Mouse (Mus musculus) forebrain, embryonic 16.5 days (tissue): Measurements from ENCODE around the gene Cd164. TPM values are rescaled to one million over a fixed set of nuclear protein-coding genes. Genes with fewer than 3 reads are reported as not detected.

Source experiments
- ATAC-seq: fragments of 200-750 bp; cut with Nextera tagmentation; 2 replicates; pipeline ENCODE4 v1.8.0; 2017; ENCODE audit warnings: mild to moderate bottlenecking, moderate library complexity
- H3K27ac ChIP-seq: fragments of 300-500 bp; sonication (generic); 2 replicates; pipeline ENCODE4 v1.5.1; 2014; ENCODE audit warnings: low read length, control low read depth
- H3K27me3 ChIP-seq: fragments of 300-500 bp; sonication (generic); replicated peaks from 2 replicates; pipeline ENCODE4 v1.6.1; 2014; ENCODE audit warnings: low read length; ENCODE audit not compliant: control insufficient read depth, insufficient read depth
- H3K36me3 ChIP-seq: fragments of 300-500 bp; sonication (generic); 2 replicates; pipeline ENCODE4 v1.6.1; 2014; ENCODE audit not compliant: control insufficient read depth, insufficient read depth
- H3K4me1 ChIP-seq: fragments of 300-500 bp; sonication (generic); replicated peaks from 2 replicates; pipeline ENCODE4 v1.6.1; 2014; ENCODE audit warnings: low read length; ENCODE audit not compliant: control insufficient read depth, insufficient read depth
- H3K4me2 ChIP-seq: fragments of 300-500 bp; sonication (generic); 2 replicates; pipeline ENCODE4 v1.6.1; 2014; ENCODE audit warnings: mild to moderate bottlenecking, low read length, control low read depth
- H3K4me3 ChIP-seq: fragments of 300-500 bp; sonication (generic); replicated peaks from 2 replicates; pipeline ENCODE4 v1.5.1; 2014; ENCODE audit warnings: mild to moderate bottlenecking, low read length, control low read depth
- H3K9ac ChIP-seq: fragments of 300-500 bp; sonication (generic); replicated peaks from 2 replicates; pipeline ENCODE4 v1.6.1; 2014; ENCODE audit warnings: low read depth, low read length, control low read depth
- H3K9me3 ChIP-seq: fragments of 300-500 bp; sonication (generic); 2 replicates; pipeline ENCODE4 v1.6.1; 2016; ENCODE audit warnings: low read length; ENCODE audit not compliant: control insufficient read depth
- WGBS: fragments of 180-500 bp; shearing (Covaris S2); extraction: QIAGEN DNeasy Blood & Tissue Kit; methylation state at CpG from one replicate; pipeline ENCODE4 v1.1.7; 2014; 5-methylcytosine and 5-hydroxymethylcytosine counted together
- polyA plus RNA-seq: library from polyadenylated mRNA; unstranded; fragments of >200 nt; fragmentation: Nextera tagmentation; extraction: Ambion mirVana; gene quantifications from 2 replicates; pipeline ENCODE4 v1.2.1, GENCODE M21; 2015

Gene Cd164
- polyA plus RNA-seq, result 61.8 and 81.7 TPM in 2 replicates

GRCm38 (mm10) chr10:41518981-41519618, at the start of gene Cd164:
Gene Cd164 (plus strand): TSS chr10:41519414.
- peak within 1 kb of the TSS; percentile 97 for H3K27ac ChIP-seq
- H3K9ac ChIP-seq, result peak within 1 kb of the TSS; percentile 93
- H3K27me3 ChIP-seq, result no peaks in the 10 kb centered on the region
- under 1% methylated on average over 68 of the region's 69 CpGs for WGBS
- no peaks in the 10 kb centered on the region for H3K36me3 ChIP-seq
- no peaks in the 10 kb centered on the region for H3K9me3 ChIP-seq
- H3K4me2 ChIP-seq, result peak within 1 kb of the TSS; percentile 94
- peak; percentile 95 for ATAC-seq
- peak within 1 kb of the TSS; percentile 94 for H3K4me3 ChIP-seq
- H3K4me1 ChIP-seq, result peaks cover 18% of the 10 kb centered on the region

- Histone ChIP-seq H3K9me3 (no peaks in the 10 kb centered on the region), H3K27ac (no peak overlapping the region), H3K4me3 (no peak overlapping the region), H3K27me3 (no peaks in the 10 kb centered on the region), H3K36me3 (peaks cover 2% of the 10 kb centered on the region; the same call in 1 of the 2 replicates), H3K4me1 (peaks cover under 1% of the 10 kb centered on the region), H3K4me2 (no peak overlapping the region), H3K9ac (no peak overlapping the region)
- 92% methylated on average over 3 of the region's 3 CpGs for WGBS
- no peak for ATAC-seq
These were observed 48.5 kb upstream of the Cd164 start for GRCm38 (mm10) chr10:41470693-41471092.

- H3K4me2 ChIP-seq, result no peak overlapping the region
- no peaks in the 10 kb centered on the region for H3K27me3 ChIP-seq
- no peaks in the 10 kb centered on the region for H3K36me3 ChIP-seq
- no peak overlapping the region for H3K9ac ChIP-seq
- no peaks in the 10 kb centered on the region for H3K9me3 ChIP-seq
- H3K4me3 ChIP-seq, result no peak overlapping the region
- peaks cover 10% of the 10 kb centered on the region for H3K4me1 ChIP-seq
- no peak for ATAC-seq
- no peak overlapping the region for H3K27ac ChIP-seq
These were observed 46.7 kb upstream of the Cd164 start for GRCm38 (mm10) chr10:41472534-41472933.

- 83% methylated on average over 5 of the region's 5 CpGs for WGBS
- Histone ChIP-seq H3K36me3 (no peaks in the 10 kb centered on the region), H3K9ac (no peak overlapping the region), H3K4me3 (no peak overlapping the region), H3K27ac (no peak overlapping the region), H3K27me3 (no peaks in the 10 kb centered on the region), H3K9me3 (no peaks in the 10 kb centered on the region), H3K4me2 (no peak overlapping the region), H3K4me1 (peaks cover 14% of the 10 kb centered on the region)
- ATAC-seq, result no peak
These were observed 46.2 kb upstream of the Cd164 start for GRCm38 (mm10) chr10:41472962-41473481.

GRCm38 (mm10) chr10:41473782-41474468, 45.3 kb upstream of the Cd164 start:
- H3K4me1 ChIP-seq, result peaks cover 15% of the 10 kb centered on the region
- H3K27me3 ChIP-seq, result no peaks in the 10 kb centered on the region
- no peaks in the 10 kb centered on the region for H3K36me3 ChIP-seq
- 84% methylated on average over 6 of the region's 6 CpGs for WGBS
- no peak for ATAC-seq
- H3K4me3 ChIP-seq, result no peak overlapping the region
- no peak overlapping the region for H3K4me2 ChIP-seq
- H3K9me3 ChIP-seq, result no peaks in the 10 kb centered on the region
- no peak overlapping the region for H3K9ac ChIP-seq
- no peak overlapping the region for H3K27ac ChIP-seq

- H3K9me3 ChIP-seq, result no peaks in the 10 kb centered on the region
- no peak overlapping the region for H3K4me3 ChIP-seq
- H3K4me2 ChIP-seq, result no peak overlapping the region
- H3K4me1 ChIP-seq, result peaks cover 15% of the 10 kb centered on the region
- no peaks in the 10 kb centered on the region for H3K27me3 ChIP-seq
- WGBS, result 81% methylated on average over 1 of the region's 1 CpGs
- no peak overlapping the region for H3K27ac ChIP-seq
- H3K36me3 ChIP-seq, result 0 out of 2 replicates have a peak, but pooled peaks cover 3% of the 10 kb centered on the region
- ATAC-seq, result no peak
- no peak overlapping the region for H3K9ac ChIP-seq
These were observed 44.2 kb upstream of the Cd164 start for GRCm38 (mm10) chr10:41474981-41475391.

- peak within 1 kb of the TSS; percentile 76 for H3K4me2 ChIP-seq
- peaks cover 15% of the 10 kb centered on the region for H3K4me1 ChIP-seq
- H3K27me3 ChIP-seq, result no peaks in the 10 kb centered on the region
- peak within 1 kb of the TSS; percentile 63 for H3K4me3 ChIP-seq
- peak; percentile 76 for ATAC-seq
- H3K9ac ChIP-seq, result peak within 1 kb of the TSS; percentile 73
- 0% methylated on average over 35 of the region's 35 CpGs for WGBS
- H3K36me3 ChIP-seq, result 0 out of 2 replicates have a peak, but pooled peaks cover 3% of the 10 kb centered on the region
- no peaks in the 10 kb centered on the region for H3K9me3 ChIP-seq
- H3K27ac ChIP-seq, result peak within 1 kb of the TSS; percentile 34
These were observed 42.8 kb upstream of the Cd164 start, which contains the start of gene Mical1 for GRCm38 (mm10) chr10:41476171-41477017. Gene Mical1 (plus strand): TSS chr10:41476314.

- Histone ChIP-seq H3K4me2 (peak overlapping the region; percentile 76), H3K27me3 (no peaks in the 10 kb centered on the region), H3K36me3 (0 out of 2 replicates have a peak, but pooled peaks cover 3% of the 10 kb centered on the region), H3K9me3 (no peaks in the 10 kb centered on the region), H3K4me3 (peak overlapping the region; percentile 63), H3K27ac (peak overlapping the region; percentile 34), H3K9ac (peak overlapping the region; percentile 73), H3K4me1 (peaks cover 15% of the 10 kb centered on the region)
- peak; percentile 49 for ATAC-seq
- 0% methylated on average over 9 of the region's 9 CpGs for WGBS
These were observed 42.3 kb upstream of the Cd164 start for GRCm38 (mm10) chr10:41477018-41477277.
